Mouse (Mus musculus) heart, adult 2 months (tissue): ENCODE measurements around the gene Znhit6. TPM values are rescaled to one million over a fixed set of nuclear protein-coding genes. Genes with fewer than 3 reads are reported as not detected.

Experiments
- DNase-seq, 2 experiments: peaks; one replicate each; pipeline ENCODE4 v3.0.0; 2021
- H3K27ac ChIP-seq: fragments of 200-600 bp; 2 replicates; pipeline ENCODE4 v1.8.1; 2022
- H3K27me3 ChIP-seq: fragments of 200-500 bp; 2 replicates; pipeline ENCODE4 v1.6.1; 2012; ENCODE audit warnings: mild to moderate bottlenecking, low read length, inconsistent platforms, mixed read lengths; ENCODE audit not compliant: control insufficient read depth, insufficient read depth
- H3K36me3 ChIP-seq: fragments of 200-500 bp; 2 replicates; pipeline ENCODE4 v1.6.1; 2012; ENCODE audit warnings: low read length, inconsistent platforms; ENCODE audit not compliant: control insufficient read depth, insufficient read depth
- H3K4me1 ChIP-seq: fragments of 200-500 bp; 2 replicates; pipeline ENCODE4 v1.6.1; 2011; ENCODE audit warnings: low read length; ENCODE audit not compliant: control insufficient read depth, insufficient read depth
- H3K4me3 ChIP-seq: fragments of 200-600 bp; 2 replicates; pipeline ENCODE4 v1.8.1; 2022
- H3K79me2 ChIP-seq: fragments of 200-500 bp; replicated peaks from 2 replicates; pipeline ENCODE4 v1.6.1; 2012; ENCODE audit warnings: mild to moderate bottlenecking, inconsistent platforms, low read length, moderate library complexity, mixed read lengths; ENCODE audit not compliant: control insufficient read depth, insufficient read depth
- H3K9ac ChIP-seq: fragments of 200-500 bp; 2 replicates; pipeline ENCODE4 v1.6.1; 2012; ENCODE audit warnings: low read depth, mild to moderate bottlenecking, control low read depth, inconsistent platforms, low read length, mixed read lengths
- CTCF ChIP-seq: fragments of 200-600 bp; IDR thresholded peaks from 2 replicates; pipeline ENCODE4 v1.8.1; 2022; ENCODE audit warnings: antibody characterized with exemption, mild to moderate bottlenecking, moderate library complexity
- EP300 ChIP-seq: fragments of 200-500 bp; IDR thresholded peaks from 2 replicates; pipeline ENCODE4 v1.6.1; 2011; ENCODE audit warnings: low read depth, low read length, control low read depth; ENCODE audit not compliant: insufficient read depth
- POLR2A ChIP-seq: fragments of 200-500 bp; IDR thresholded peaks from 2 replicates; pipeline ENCODE4 v1.6.1; 2011; ENCODE audit warnings: mild to moderate bottlenecking, low read depth, low read length, control low read depth; ENCODE audit not compliant: insufficient read depth
- WGBS: fragments of 180-500 bp; shearing (Covaris S2); methylation state at CpG from one replicate; pipeline ENCODE4 v1.1.7; 2018; 5-methylcytosine and 5-hydroxymethylcytosine counted together
- intact Hi-C: fragments of 180-260 bp; cut with DNase I; formaldehyde crosslinking; loops from one replicate; pipeline ENCODE4 v1.15.1; 2025
- polyA plus RNA-seq: library from polyadenylated mRNA; depleted of rRNA; stranded (reverse); fragments of >200 nt; gene quantifications from 2 replicates; pipeline ENCODE4 v1.2.3, GENCODE M21; 2012
- total RNA-seq, 2 experiments: library from RNA; stranded (reverse); gene quantifications; 2 replicates each; pipeline ENCODE4 v1.2.3; 2021

Znhit6 gene
- total and polyA plus RNA-seq, 3 experiments, result 4.0 to 10.4 (median 10.3) TPM

DNA sequence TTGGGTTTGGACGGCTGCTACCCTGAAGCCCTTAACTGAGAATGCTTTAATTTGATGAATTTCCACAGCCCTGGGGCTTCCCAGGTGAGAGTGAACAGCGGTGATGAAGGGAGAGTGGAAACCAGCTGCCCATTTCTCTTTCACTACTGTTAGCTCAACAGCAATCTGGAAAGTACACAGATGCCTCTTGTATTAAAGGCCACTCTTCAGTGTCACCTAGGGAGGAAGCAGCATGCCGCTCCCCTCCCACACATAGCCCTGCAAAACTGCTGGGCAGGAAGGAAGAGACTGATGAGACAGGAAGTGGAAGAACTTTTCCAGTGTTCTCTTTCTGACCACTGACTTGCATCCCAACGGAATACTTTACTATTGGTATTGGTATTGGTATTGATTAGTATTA, 37.2 kb downstream of the Znhit6 start:
- Histone ChIP-seq H3K36me3 (no peaks in the 10 kb centered on the region), H3K27ac (no peak overlapping the region), H3K79me2 (no peaks in the 10 kb centered on the region), H3K4me3 (no peak overlapping the region), H3K27me3 (no peaks in the 10 kb centered on the region), H3K4me1 (peaks cover 2% of the 10 kb centered on the region; the same call in 1 of the 2 replicates), H3K9ac (no peak overlapping the region)
- TF ChIP-seq POLR2A, result no peak
- TF ChIP-seq EP300, result no peak
- TF ChIP-seq CTCF, result no peak
- intact Hi-C loops, result no loop called here
- WGBS, result 66% methylated on average over 4 of the region's 4 CpGs
- no peak for DNase-seq

DNA sequence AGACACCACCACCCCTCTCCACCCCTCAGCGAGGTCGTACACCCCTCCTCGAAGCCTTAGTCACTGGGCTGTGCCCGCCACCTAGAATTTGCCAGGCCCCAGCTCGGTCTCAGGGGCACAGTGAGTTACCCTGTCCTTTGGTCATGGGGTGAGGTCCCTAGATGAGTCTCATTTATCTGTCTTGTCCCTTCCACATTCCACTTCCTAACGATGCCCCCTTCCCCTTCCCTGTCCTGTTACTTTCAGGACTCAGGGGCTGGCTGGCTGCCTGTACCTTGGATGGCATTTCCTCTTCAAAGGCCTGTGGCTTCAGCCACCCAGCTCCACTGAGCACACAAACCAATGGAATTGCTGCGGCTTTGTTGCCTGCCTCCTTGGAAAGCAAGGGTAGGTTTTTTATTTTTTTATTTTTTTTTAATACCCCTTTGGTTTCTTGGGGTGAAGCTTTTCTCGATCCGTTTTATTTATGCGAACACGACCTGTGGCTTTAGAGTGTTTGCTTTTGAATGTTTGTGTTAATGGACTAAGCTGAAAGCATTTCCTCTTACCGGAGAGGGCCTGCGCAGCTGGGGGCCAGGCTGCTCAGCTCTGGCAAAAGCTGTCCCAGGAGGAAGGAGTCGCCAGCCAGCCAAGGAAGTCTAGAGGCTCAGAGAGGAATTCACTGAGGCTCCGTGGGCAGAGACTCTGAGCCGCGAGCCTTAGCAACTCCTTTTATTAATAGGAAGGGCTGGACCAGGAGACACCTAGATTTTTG, 38.5 kb downstream of the Znhit6 start:
- WGBS, result 36% methylated on average over 17 of the region's 17 CpGs
- peak in 1 of 2 experiments; percentile 41 for DNase-seq
- Histone ChIP-seq H3K27me3 (no peaks in the 10 kb centered on the region), H3K4me1 (peaks cover 2% of the 10 kb centered on the region; the same call in 1 of the 2 replicates), H3K79me2 (no peaks in the 10 kb centered on the region), H3K9ac (no peak overlapping the region), H3K4me3 (no peak overlapping the region), H3K27ac (peak overlapping the region; percentile 11), H3K36me3 (no peaks in the 10 kb centered on the region)
- intact Hi-C loops, result loop anchor here (2.0 kb wide), 1 partner anchor 36 kb away; no protein-coding TSS in a partner anchor
- TF ChIP-seq POLR2A (no peak), EP300 (no peak), CTCF (no peak)

DNA sequence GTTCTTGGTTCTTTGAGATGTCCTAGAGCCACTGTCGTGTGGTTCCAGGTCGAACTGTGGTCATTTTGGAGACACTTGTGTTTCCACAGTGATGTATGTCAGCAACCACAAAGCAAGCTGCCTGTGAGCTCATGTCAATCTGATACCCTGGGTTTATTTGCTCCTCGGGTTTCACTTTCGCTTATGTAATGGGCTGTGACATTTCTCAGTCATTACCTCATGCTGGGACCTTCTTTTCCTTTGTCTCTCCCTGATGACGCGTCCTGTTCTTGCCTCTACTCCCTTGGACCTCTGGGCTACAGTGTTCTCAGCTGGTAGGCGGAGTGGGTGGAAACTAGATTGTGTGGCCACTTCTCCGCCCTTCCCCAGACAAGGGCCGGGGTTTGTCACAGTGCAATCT, 42.3 kb downstream of the Znhit6 start:
- intact Hi-C loops, result no loop called here
- Histone ChIP-seq H3K27ac (no peak overlapping the region), H3K27me3 (no peaks in the 10 kb centered on the region), H3K4me3 (no peak overlapping the region), H3K79me2 (no peaks in the 10 kb centered on the region), H3K9ac (no peak overlapping the region), H3K36me3 (no peaks in the 10 kb centered on the region), H3K4me1 (peaks cover 2% of the 10 kb centered on the region; the same call in 1 of the 2 replicates)
- WGBS, result 51% methylated on average over 9 of the region's 9 CpGs
- no peak for DNase-seq
- no peak for TF ChIP-seq CTCF
- no peak for TF ChIP-seq EP300
- no peak for TF ChIP-seq POLR2A

DNA sequence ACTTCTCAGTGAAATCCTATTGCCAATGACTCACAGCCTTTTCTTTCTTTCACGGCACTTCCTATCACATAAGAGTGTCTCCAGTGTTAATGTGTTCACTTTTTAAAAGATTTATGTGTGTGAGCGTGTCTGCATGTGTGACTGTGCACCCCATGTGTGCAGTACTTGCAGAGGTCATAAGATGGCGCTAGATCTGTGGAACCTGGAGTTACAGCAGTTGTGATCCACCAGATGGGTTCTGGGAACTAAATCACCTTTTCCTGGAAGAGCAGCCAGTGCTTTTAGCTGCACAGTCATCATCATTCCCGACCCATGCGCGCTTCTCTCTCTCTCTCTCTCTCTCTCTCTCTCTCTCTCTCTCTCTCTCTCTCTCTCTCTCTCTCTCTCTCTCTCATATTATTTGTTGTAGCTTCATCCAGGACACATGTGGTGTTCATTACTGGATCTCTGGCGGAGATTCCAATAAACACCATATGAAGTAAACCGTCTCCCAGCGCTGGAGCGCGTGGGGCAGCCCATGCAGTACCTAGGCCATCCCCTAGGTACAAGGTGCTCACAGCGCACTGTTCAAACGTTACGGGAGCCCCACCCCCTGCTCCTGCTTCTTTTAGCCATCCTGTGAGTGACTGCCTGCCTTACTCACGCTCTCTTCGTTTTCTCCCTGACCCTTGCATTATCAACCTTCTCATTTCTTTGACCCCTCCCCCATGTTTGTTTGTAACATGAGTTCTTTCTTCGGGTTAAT, 43.8 kb downstream of the Znhit6 start:
- intact Hi-C loops, result no loop called here
- no peaks in the 10 kb centered on the region for H3K36me3 ChIP-seq
- H3K4me1 ChIP-seq, result no peaks in the 10 kb centered on the region
- WGBS, result 90% methylated on average over 17 of the region's 17 CpGs
- DNase-seq, result no peak
- no peak overlapping the region for H3K27ac ChIP-seq
- no peaks in the 10 kb centered on the region for H3K27me3 ChIP-seq
- H3K9ac ChIP-seq, result no peak overlapping the region
- H3K4me3 ChIP-seq, result no peak overlapping the region
- H3K79me2 ChIP-seq, result no peaks in the 10 kb centered on the region
- TF ChIP-seq EP300 (no peak), POLR2A (no peak), CTCF (no peak)

DNA sequence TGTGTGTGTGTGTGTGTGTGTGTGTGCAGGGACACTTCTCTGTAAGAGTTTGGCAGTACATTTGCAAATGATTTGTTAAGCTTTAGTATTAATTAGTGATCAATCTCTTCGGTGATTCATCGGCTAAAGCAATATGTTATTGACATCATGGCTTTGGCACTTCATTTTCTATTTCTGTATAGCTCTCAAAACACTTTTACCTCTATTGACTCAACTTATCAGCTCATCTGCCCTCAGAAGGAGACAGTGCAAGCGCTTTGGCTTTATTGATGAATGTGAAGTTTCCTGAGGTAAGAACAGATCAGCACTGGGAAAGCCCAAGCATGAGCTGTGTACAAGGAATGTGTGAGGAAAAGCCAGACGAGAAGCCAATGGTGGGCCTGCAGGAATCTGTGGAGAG, 45.2 kb downstream of the Znhit6 start:
- H3K4me1 ChIP-seq, result peaks cover 1% of the 10 kb centered on the region; the same call in 1 of the 2 replicates
- TF ChIP-seq EP300, result no peak
- TF ChIP-seq POLR2A, result no peak
- no peak for TF ChIP-seq CTCF
- H3K27me3 ChIP-seq, result no peaks in the 10 kb centered on the region
- no peaks in the 10 kb centered on the region for H3K36me3 ChIP-seq
- no peaks in the 10 kb centered on the region for H3K79me2 ChIP-seq
- no peak overlapping the region for H3K4me3 ChIP-seq
- no peak overlapping the region for H3K27ac ChIP-seq
- intact Hi-C loops, result no loop called here
- no peak overlapping the region for H3K9ac ChIP-seq
- 80% methylated on average over 4 of the region's 4 CpGs for WGBS
- no peak for DNase-seq

DNA sequence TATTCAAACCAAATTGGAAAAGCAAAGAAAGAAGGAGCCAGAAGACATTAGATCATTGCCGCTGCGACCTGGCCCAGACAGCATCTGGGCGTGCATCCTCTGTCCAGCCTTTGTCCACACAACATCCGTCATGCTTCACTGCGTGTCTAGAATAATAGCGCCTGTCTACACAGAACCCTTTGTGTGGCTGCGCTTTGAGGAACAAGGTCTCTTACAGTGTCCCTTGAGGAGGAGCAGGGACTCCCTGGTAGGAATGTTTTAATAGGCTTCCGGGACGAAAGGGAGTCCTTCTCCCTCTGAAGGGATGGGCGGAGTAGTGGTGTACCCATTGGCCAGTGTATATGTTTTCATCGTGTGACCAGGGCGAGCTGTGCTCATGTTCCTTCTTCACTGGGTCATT, 47.0 kb downstream of the Znhit6 start:
- Histone ChIP-seq H3K4me3 (no peak overlapping the region), H3K79me2 (no peaks in the 10 kb centered on the region), H3K27ac (no peak overlapping the region), H3K36me3 (no peaks in the 10 kb centered on the region), H3K9ac (no peak overlapping the region), H3K4me1 (peaks cover 1% of the 10 kb centered on the region; the same call in 1 of the 2 replicates), H3K27me3 (no peaks in the 10 kb centered on the region)
- intact Hi-C loops, result no loop called here
- 65% methylated on average over 12 of the region's 12 CpGs for WGBS
- TF ChIP-seq CTCF (no peak), EP300 (no peak), POLR2A (no peak)
- no peak for DNase-seq
